Mouse (Mus musculus) adrenal gland, adult 2 months (tissue): ENCODE results near the gene Fto. TPM values are rescaled to one million over a fixed set of nuclear protein-coding genes. Genes with fewer than 3 reads are reported as not detected.

Experiments used
- DNase-seq: peaks from one replicate; pipeline ENCODE4 v3.0.0; 2021
- polyA plus RNA-seq: library from polyadenylated mRNA; depleted of rRNA; stranded (reverse); fragments of >200 nt; gene quantifications from 2 replicates; pipeline ENCODE4 v1.2.3, GENCODE M21; 2012
- total RNA-seq, 2 experiments: library from RNA; stranded (reverse); gene quantifications; 2 replicates each; pipeline ENCODE4 v1.2.3; 2021

The Fto gene
- total and polyA plus RNA-seq, 3 experiments = 22.0 to 77.1 (median 74.8) TPM

GRCm38 (mm10) chr8:91390369-91391020 lies 77.2 kb downstream of the Fto start:
- DNase-seq = no peak

DNA sequence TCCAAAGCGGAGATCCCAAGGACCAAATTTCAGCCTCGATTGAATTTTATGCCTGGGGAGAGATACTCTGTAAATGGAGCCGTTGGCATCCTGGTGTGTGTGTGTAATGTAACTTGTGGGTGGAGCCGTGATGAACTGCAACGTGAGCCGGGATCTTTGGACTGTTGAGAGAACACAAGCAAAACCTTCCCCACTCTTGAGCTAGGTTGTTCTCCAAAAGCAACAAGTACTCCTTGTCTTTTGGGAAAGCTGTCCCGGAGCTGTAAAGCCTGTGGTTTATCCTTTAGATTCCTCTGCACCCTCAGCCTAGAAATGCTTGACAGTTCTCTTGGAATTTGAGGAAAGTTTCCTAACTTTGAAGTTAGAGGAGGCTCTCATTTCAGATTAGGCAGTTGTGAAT lies 78.9 kb downstream of the Fto start:
- no peak for DNase-seq

- peak; percentile 59 for DNase-seq
Observed at GRCm38 (mm10) chr8:91395340-91396055, 82.2 kb downstream of the Fto start.

DNA sequence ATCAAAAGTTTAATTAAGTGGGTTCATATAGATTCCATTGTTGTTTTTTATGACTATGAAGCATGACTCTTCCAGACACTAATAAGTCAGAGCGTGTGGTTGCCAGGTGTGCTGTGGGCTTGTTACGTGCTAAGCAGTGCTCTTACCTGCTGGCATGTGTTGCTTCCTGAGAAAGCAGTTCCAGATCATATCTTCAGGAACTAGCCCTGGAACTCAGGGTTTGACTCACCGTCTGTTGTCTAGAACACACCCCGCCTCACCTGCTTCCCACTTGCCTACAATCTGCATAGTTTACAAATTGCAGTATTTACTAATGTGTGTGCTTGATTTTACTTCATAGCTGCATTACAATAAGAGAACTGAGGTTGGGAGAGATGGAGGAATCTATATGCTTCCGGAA lies 84.7 kb downstream of the Fto start:
- no peak for DNase-seq

GRCm38 (mm10) chr8:91402980-91403975 lies 90.0 kb downstream of the Fto start:
- DNase-seq = no peak

- no peak for DNase-seq
Observed at GRCm38 (mm10) chr8:91404311-91404710, 91.0 kb downstream of the Fto start.

DNA sequence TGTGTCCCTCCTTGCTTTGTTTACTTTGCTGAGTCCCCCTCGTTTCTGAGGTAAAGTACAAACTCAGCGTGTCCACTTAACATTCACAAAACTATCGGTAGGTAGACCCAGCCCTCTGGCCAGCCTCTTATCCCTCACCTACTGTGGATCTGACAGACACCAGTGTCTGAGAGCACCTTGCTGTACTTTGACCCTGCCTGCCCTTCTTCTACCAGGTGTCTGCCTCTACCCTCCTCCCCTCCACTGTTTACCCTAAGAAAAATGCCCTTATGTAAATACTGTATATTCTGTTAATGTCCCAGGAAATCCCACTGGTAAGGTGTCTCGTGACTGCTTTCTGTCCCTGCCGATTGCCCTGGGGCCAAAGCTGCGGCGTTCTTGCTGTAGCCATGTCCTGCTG lies 91.8 kb downstream of the Fto start:
- DNase-seq = no peak

- no peak for DNase-seq
Observed at GRCm38 (mm10) chr8:91406624-91407290, 93.4 kb downstream of the Fto start.

GRCm38 (mm10) chr8:91407880-91408279 lies 94.6 kb downstream of the Fto start:
- no peak for DNase-seq

- DNase-seq = no peak
Observed at GRCm38 (mm10) chr8:91410007-91410406, 96.7 kb downstream of the Fto start.

- DNase-seq = no peak
Observed at GRCm38 (mm10) chr8:91424491-91425074, 111.3 kb downstream of the Fto start.

GRCm38 (mm10) chr8:91425251-91425866 lies 112.0 kb downstream of the Fto start:
- DNase-seq = no peak

DNA sequence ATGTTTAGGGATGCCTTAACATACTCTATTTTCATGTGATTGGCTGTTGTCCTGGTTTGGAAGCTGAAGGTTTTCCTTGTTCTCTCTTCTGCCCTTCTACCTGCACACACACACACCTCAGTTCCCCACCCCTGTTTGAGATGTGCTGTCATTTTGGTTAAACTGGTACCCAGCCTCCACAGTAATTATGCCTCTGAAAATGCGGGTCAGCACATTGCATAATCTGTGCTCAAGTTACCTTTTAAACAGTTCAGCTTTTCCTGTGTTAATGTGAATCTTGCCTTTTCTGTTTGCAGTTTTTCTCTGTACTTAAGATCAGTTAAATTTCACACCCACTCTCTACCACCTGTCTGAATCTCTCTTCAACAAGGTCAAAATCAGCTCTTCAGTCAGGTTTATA lies 113.2 kb downstream of the Fto start:
- DNase-seq = no peak

DNA sequence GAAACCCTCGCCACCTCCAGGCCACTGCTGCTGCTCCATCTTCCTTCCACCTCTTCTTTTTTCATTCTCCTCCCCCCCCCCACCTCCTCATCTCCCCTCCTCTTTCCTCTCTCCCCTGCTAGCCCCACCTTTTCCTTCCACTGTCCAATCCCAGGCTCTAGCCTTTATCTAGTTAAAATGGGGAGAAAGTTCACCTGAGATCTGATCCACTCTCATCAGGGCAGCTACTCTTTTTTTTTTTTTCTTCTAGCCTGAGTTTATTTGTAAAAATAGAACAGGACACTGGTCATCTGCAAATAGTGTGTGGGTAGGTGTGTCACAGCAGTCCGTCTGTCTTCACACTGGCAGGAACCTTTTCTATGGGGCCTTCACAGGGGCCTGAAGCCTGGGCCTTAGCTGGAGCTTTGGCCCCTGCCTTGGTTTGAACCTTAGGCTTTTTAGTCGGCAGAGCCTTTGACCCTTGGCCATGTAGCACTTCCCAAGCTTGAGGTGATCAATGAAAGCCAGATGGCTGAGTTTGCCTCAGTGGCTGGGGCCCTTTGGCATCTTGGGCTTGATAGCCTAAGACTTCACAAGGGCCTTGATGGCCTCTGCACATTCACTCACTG lies 117.1 kb downstream of the Fto start:
- DNase-seq = no peak

- DNase-seq = no peak
Observed at GRCm38 (mm10) chr8:91436036-91436435, 122.7 kb downstream of the Fto start.

GRCm38 (mm10) chr8:91443911-91444310 lies 130.6 kb downstream of the Fto start:
- no peak for DNase-seq

DNA sequence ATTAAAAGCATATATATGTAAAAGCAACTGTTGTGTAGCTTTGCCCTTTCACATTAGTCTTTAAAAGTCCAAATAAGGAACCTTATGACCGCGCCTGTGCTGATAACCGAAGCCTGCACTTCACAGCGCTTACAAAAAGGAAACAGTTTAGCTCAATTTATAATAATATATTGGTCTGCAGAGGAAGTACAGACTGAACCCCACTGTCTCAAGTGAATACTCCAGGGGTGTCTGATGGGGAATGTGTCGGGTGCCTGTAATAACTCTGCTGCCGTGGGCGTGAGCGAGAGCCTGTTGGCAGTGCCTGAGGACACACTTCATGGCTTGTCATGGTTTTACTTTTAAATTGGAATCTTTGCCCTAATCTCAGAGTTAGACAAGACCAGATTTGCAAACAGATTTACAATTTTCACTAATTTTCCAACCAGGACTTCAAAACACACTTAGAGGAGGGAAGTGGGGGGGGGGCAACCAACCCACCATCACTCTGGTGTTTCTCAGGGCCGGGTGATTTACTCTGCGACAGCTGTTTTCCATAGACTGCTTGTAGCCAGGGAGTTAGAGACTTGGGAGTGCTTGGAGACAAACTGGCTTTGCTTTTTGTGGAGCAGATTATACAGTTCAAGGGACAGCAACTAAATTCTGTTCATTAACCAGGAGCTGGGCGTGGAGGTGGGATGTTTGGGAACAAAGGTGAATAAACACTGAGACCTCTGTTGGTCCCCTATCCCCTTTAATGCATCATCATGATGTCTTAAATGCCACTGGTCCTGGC lies 131.5 kb downstream of the Fto start:
- DNase-seq = no peak

DNA sequence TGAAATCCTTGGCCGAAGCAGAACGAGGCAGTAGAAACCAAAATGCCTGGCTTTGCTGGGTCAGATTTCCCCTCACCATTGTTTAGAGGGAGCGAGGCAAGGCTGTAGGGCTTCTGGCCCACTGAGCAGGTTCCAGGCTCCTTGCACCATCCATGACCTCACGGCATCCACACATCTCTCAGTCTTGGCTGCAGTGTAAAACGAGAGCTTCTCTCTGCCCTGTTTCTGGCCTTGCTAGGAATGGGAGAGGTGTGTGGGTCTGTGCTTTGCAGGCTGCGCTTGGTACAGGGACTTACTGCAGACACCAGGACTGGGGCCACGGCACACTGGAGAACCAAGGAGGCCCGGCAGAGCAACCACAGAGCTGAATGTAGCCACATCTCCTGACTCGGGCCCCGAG lies 132.2 kb downstream of the Fto start:
- DNase-seq = no peak

DNA sequence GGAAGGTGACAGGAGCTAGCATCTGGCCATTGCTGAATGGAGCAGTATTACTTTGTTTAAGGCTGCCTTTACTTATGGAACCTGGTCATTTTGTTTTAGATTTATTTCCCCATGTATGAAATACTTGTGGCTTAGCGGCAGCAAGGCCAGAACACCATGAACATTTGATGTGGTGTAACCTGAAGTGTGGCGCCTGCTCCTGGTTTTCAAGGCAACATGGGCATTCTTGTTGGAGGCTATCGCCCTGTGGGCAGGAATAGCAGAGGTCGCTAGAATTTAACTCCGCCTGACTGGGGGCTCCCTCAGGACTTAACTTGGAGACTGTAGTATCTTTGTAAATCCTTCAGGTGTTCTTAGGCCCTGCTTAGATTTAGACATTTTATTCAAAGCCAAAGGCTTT lies 132.7 kb downstream of the Fto start:
- DNase-seq = no peak
